Mouse (Mus musculus) retina, postnatal 1 day (tissue): ENCODE measurements around the gene Gm18596.

ENCODE experiments used
- DNase-seq: peaks from one replicate; pipeline ENCODE4 v3.0.0-alpha.2; 2012

Gene Gm18596

DNA sequence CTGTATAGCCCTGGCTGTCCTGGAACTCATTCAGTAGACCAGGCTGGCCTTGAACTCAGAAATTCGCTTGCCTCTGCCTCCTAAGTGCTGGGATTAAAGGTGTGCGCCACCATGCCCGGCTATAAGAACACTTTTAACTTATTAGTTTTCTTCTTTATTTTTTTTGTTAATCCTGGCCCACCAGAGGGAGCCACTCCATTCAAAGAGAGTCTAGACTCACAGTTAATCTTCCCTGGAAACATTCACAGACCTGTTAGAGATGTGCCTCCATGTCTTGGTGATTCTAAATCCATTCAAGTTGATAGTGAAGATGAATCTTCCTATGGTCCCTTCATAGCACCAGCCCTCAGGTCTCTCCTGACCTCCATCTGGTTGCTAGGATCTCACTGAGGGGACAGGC lies 32.6 kb downstream of the Gm18596 start:
- DNase-seq: no peak

DNA sequence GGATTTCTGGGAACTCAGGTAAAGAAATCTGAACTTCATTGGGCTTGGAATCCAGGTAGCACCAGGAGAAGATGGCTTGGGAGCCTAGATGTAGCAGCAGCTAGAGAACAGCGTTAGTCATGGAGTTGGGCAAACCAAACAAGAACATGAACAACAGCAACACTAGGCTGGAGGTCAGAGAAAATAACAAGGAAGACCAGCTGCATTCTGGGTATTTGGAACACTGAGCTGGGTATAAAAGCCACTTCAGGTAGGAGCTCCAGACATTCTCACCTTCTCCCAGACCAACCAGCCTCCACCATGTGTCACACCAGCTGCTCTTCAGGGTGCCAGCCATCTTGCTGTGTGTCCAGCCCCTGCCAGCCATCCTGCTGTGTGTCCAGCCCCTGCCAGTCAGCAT lies 36.1 kb downstream of the Gm18596 start, which contains the start of gene Gm10272:
Gene Gm10272 (plus strand): TSS at position 301 of the 400 bp plus-strand sequence.
- DNase-seq: no peak

DNA sequence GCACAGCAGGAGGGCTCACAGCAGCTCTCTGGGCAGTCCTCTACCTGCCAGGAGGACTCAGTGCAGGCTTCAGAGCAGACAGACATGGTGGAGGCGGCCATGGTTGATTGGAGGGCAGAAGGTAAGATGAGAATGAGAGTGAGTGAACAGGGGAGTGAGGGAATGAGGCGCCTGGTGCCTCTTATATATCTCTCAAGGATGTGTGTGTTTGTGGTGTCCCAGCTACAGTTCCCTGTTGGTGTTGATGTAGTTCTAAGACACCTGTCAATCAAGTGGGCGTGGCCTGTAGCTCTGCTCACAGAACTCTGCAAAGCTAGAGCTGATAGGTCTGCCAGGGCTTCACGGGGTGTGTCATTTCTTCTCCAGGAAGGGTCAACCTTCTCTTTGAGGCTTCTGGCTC lies 45.3 kb downstream of the Gm18596 start, which contains the start of gene Gm9508:
Gene Gm9508 (minus strand): TSS at position 101 of the 400 bp plus-strand sequence.
- no peak for DNase-seq
